Comparison of ENCODE assay signal across 9 mouse cellular contexts in genomic region chr7:142249824-142250223, GRCm38 (mm10). TPM values are rescaled to one million over a fixed set of nuclear protein-coding genes. Genes with fewer than 3 reads are reported as not detected.
DNase-seq lines count a peak whose midpoint lies in the region; ATAC-seq and TF ChIP-seq lines count a peak whose summit lies in the region.
"Had no signal": no experiment of that assay in that cellular context is flagged by ENCODE, and none has a peak within 500 bp of the region (broad histone marks: within the 10 kb centered on the region; RNA-seq: fewer than 3 reads in every experiment).

No protein-coding gene starts in this region.

- in situ Hi-C loops in ES-E14 (cut with MboI; ENCODE audit: low sequenced_read_pairs in 2 of 2, unreplicated experiment in 2 of 2) = loop anchor here in 1 of 2 experiments (10.0 kb wide), 1 partner anchor 105 kb away; the partner anchor contains the start of gene Gm45337

- H3K4me1 ChIP-seq in kidney, embryonic 16.5 days (ENCODE audit: insufficient read depth, low read length) = no peaks in the 10 kb centered on the region
- H3K4me1 ChIP-seq in ES-E14 (ENCODE audit: control insufficient read depth in 2 of 2, insufficient read depth in 2 of 2, low read length in 2 of 2, poor library complexity in 1 of 2) = no peaks in the 10 kb centered on the region

- 0% methylated on average over 1 of the region's 1 CpGs for WGBS in kidney, embryonic 16.5 days

- H3K27ac ChIP-seq in kidney, embryonic 16.5 days (ENCODE audit: low read length) = no peak overlapping the region
- no peak overlapping the region for H3K27ac ChIP-seq in ES-E14 (ENCODE audit: insufficient read depth, low read depth, low read length, poor library complexity, severe bottlenecking)

- H3K36me3 ChIP-seq in kidney, embryonic 16.5 days (ENCODE audit: insufficient read depth, low read length) = no peaks in the 10 kb centered on the region
- no peaks in the 10 kb centered on the region for H3K36me3 ChIP-seq in ES-E14 (ENCODE audit: control insufficient read depth, insufficient read depth, low read length, poor library complexity, severe bottlenecking)

- ATAC-seq in kidney, embryonic 16.5 days (ENCODE audit: low FRiP score, low TSS enrichment) = no peak

- H3K9ac ChIP-seq in kidney, embryonic 16.5 days (replicated peaks; ENCODE audit: low read length) = no peak overlapping the region
- H3K9ac ChIP-seq in ES-E14 (ENCODE audit: insufficient read depth, low read depth, low read length, poor library complexity, severe bottlenecking) = no peak overlapping the region

- peak; percentile 6 for DNase-seq in kidney, adult 11 months
- peak; percentile 47 for DNase-seq in ES-E14 (ENCODE audit: low read depth, low spot score)
- DNase-seq in adrenal gland, postnatal 25 days = peak; percentile 12
- DNase-seq in frontal cortex, postnatal 10 days (ENCODE audit: low spot score in 2 of 2) = peak; percentile 4 to 24
- peak; percentile 13 to 24 for DNase-seq in layer of hippocampus, postnatal 36 days
- DNase-seq in retina, embryonic 14.5 days (ENCODE audit: low spot score) = peak; percentile 77
- DNase-seq in urinary bladder, adult 2 months (ENCODE audit: low spot score) = no peak

- H3K4me3 ChIP-seq in kidney, embryonic 16.5 days (ENCODE audit: low read length) = no peak overlapping the region
- H3K4me3 ChIP-seq in ES-E14 (ENCODE audit: insufficient read depth in 1 of 2, low read depth in 1 of 2, low read length in 2 of 2, poor library complexity in 1 of 2, severe bottlenecking in 1 of 2) = no peak overlapping the region

- H3K9me3 ChIP-seq in kidney, embryonic 16.5 days (ENCODE audit: low read length) = no peaks in the 10 kb centered on the region
- no peaks in the 10 kb centered on the region for H3K9me3 ChIP-seq in ES-E14 (ENCODE audit: control insufficient read depth, insufficient read depth, low read depth, low read length)

- peaks cover 3% of the 10 kb centered on the region; the same call in 1 of the 2 replicates for H3K27me3 ChIP-seq in kidney, embryonic 16.5 days (ENCODE audit: insufficient read depth, low read length)

- no peak overlapping the region for H3K4me2 ChIP-seq in kidney, embryonic 16.5 days (replicated peaks; ENCODE audit: low read depth, low read length)

TF ChIP-seq in ES-E14, 5 proteins besides CTCF, POLR2A, EP300 and RAD21:
- TF ChIP-seq HCFC1 (IDR thresholded peaks at IDR 0.05; ENCODE audit: borderline replicate concordance, insufficient read depth, low read length) (no peak), MAFK (IDR thresholded peaks at IDR 0.05; ENCODE audit: insufficient read depth, low read depth, low read length) (no peak), ZNF384 (IDR thresholded peaks at IDR 0.05; ENCODE audit: low read depth, low read length) (no peak), ZC3H11A (IDR thresholded peaks at IDR 0.05; ENCODE audit: borderline replicate concordance, low read depth, low read length) (peak; percentile 70; the same call in 1 of the 2 replicates)

RNA-seq across cellular contexts. Expression of gene Gm2431, which starts 8.3 kb away (rescaled TPM):
- polyA plus RNA-seq in kidney, embryonic 16.5 days (2015; fragmentation: Nextera tagmentation; extraction: Ambion mirVana) = not detected in 2 replicates
- not detected in 2 replicates for total RNA-seq in ES-E14 (2012; rRNA removed)
- total RNA-seq in adrenal gland, postnatal 25 days (2021) = not detected in 2 replicates
- total RNA-seq in layer of hippocampus, postnatal 36 days (2021) = not detected
- not detected in 2 replicates for polyA plus RNA-seq in urinary bladder, adult 2 months (2012; rRNA removed)
- polyA plus RNA-seq: frontal cortex, adult 2 months had no signal

RNA-seq across cellular contexts. Expression of gene Gm40460, which starts 8.9 kb away (rescaled TPM):
- polyA plus RNA-seq in kidney, embryonic 16.5 days (2015; fragmentation: Nextera tagmentation; extraction: Ambion mirVana) = not detected in 2 replicates
- total RNA-seq in ES-E14 (2012; rRNA removed) = not detected in 2 replicates
- total RNA-seq in adrenal gland, postnatal 25 days (2021) = not detected in 2 replicates
- not detected for total RNA-seq in layer of hippocampus, postnatal 36 days (2021)
- not detected in 2 replicates for polyA plus RNA-seq in urinary bladder, adult 2 months (2012; rRNA removed)
- polyA plus RNA-seq: frontal cortex, adult 2 months had no signal

RNA-seq across cellular contexts. Expression of gene Krtap5-5, which starts 20.1 kb away (rescaled TPM):
- not detected in 2 replicates for polyA plus RNA-seq in kidney, embryonic 16.5 days (2015; fragmentation: Nextera tagmentation; extraction: Ambion mirVana)
- not detected in 2 replicates for total RNA-seq in ES-E14 (2012; rRNA removed)
- not detected in 2 replicates for total RNA-seq in adrenal gland, postnatal 25 days (2021)
- not detected for total RNA-seq in layer of hippocampus, postnatal 36 days (2021)
- polyA plus RNA-seq in urinary bladder, adult 2 months (2012; rRNA removed) = not detected in 2 replicates
- polyA plus RNA-seq: frontal cortex, adult 2 months had no signal

RNA-seq across cellular contexts. Expression of gene Gm4559, which starts 24.3 kb away (rescaled TPM):
- not detected in 2 replicates for polyA plus RNA-seq in kidney, embryonic 16.5 days (2015; fragmentation: Nextera tagmentation; extraction: Ambion mirVana)
- not detected in 2 replicates for total RNA-seq in ES-E14 (2012; rRNA removed)
- not detected in 2 replicates for total RNA-seq in adrenal gland, postnatal 25 days (2021)
- total RNA-seq in layer of hippocampus, postnatal 36 days (2021) = not detected
- not detected in 2 replicates for polyA plus RNA-seq in urinary bladder, adult 2 months (2012; rRNA removed)
- polyA plus RNA-seq: frontal cortex, adult 2 months had no signal

RNA-seq across cellular contexts. Expression of gene Gm7579, which starts 38.2 kb away (rescaled TPM):
- not detected in 2 replicates for polyA plus RNA-seq in kidney, embryonic 16.5 days (2015; fragmentation: Nextera tagmentation; extraction: Ambion mirVana)
- not detected in 2 replicates for total RNA-seq in ES-E14 (2012; rRNA removed)
- not detected in 2 replicates for total RNA-seq in adrenal gland, postnatal 25 days (2021)
- not detected for total RNA-seq in layer of hippocampus, postnatal 36 days (2021)
- polyA plus RNA-seq in urinary bladder, adult 2 months (2012; rRNA removed) = not detected in 2 replicates
- polyA plus RNA-seq: frontal cortex, adult 2 months had no signal
